Mouse (Mus musculus): ENCODE measurements around the gene Rrp1. TPM values are rescaled to one million over a fixed set of nuclear protein-coding genes. Genes with fewer than 3 reads are reported as not detected.
A peak's percentile ranks its signal among the peaks of the same experiment; 100 is the strongest.

Rrp1 gene
- polyA plus RNA-seq (2011; ENCODE audit: insufficient read depth, insufficient read length, low replicate concordance, missing spikeins), result 80.6 and 132 TPM in 2 replicates

- under 1% methylated on average over 70 of the region's 70 CpGs for WGBS
- H3K27ac ChIP-seq (ENCODE audit: control insufficient read depth, insufficient read depth, low read depth, low read length, poor library complexity), result peak within 1 kb of the TSS; percentile 57; the same call in 1 of the 2 replicates
- H3K4me3 ChIP-seq (replicated peaks; ENCODE audit: control insufficient read depth, low read depth, low read length), result peak within 1 kb of the TSS; percentile 89
- TF ChIP-seq POLR2A (IDR thresholded peaks at IDR 0.05; ENCODE audit: borderline replicate concordance, control insufficient read depth, low read depth, low read length) (peak; percentile 87; the same call in 1 of the 2 replicates), CTCF (IDR thresholded peaks at IDR 0.05; ENCODE audit: control insufficient read depth, insufficient read depth, low read length) (peak; percentile 100)
- no peaks in the 10 kb centered on the region for H3K4me1 ChIP-seq (ENCODE audit: control insufficient read depth, insufficient read depth, low read length)
Observed at GRCm38 (mm10) chr10:78412319-78413151, at the start of gene Rrp1. Gene Rrp1 (minus strand): TSS chr10:78413043.

GRCm38 (mm10) chr10:78461767-78462166 is 48.9 kb upstream of the Rrp1 start:
- TF ChIP-seq POLR2A (IDR thresholded peaks at IDR 0.05; ENCODE audit: borderline replicate concordance, control insufficient read depth, low read depth, low read length), result no peak
- TF ChIP-seq CTCF (IDR thresholded peaks at IDR 0.05; ENCODE audit: control insufficient read depth, insufficient read depth, low read length), result peak; percentile 42; the same call in 1 of the 2 replicates
- no peak overlapping the region for H3K27ac ChIP-seq (ENCODE audit: control insufficient read depth, insufficient read depth, low read depth, low read length, poor library complexity)
- peaks cover 3% of the 10 kb centered on the region; the same call in 1 of the 2 replicates for H3K4me1 ChIP-seq (ENCODE audit: control insufficient read depth, insufficient read depth, low read length)
- 71% methylated on average over 4 of the region's 4 CpGs for WGBS
- no peak overlapping the region for H3K4me3 ChIP-seq (replicated peaks; ENCODE audit: control insufficient read depth, low read depth, low read length)

GRCm38 (mm10) chr10:78460463-78460862 is 47.6 kb upstream of the Rrp1 start:
- Histone ChIP-seq H3K4me1 (ENCODE audit: control insufficient read depth, insufficient read depth, low read length) (peaks cover 3% of the 10 kb centered on the region; the same call in 1 of the 2 replicates), H3K27ac (ENCODE audit: control insufficient read depth, insufficient read depth, low read depth, low read length, poor library complexity) (no peak overlapping the region), H3K4me3 (replicated peaks; ENCODE audit: control insufficient read depth, low read depth, low read length) (no peak overlapping the region)
- 49% methylated on average over 5 of the region's 5 CpGs for WGBS
- TF ChIP-seq POLR2A (IDR thresholded peaks at IDR 0.05; ENCODE audit: borderline replicate concordance, control insufficient read depth, low read depth, low read length) (no peak), CTCF (IDR thresholded peaks at IDR 0.05; ENCODE audit: control insufficient read depth, insufficient read depth, low read length) (no peak)

- no peak overlapping the region for H3K4me3 ChIP-seq (replicated peaks; ENCODE audit: control insufficient read depth, low read depth, low read length)
- WGBS, result 69% methylated on average over 5 of the region's 5 CpGs
- TF ChIP-seq CTCF (IDR thresholded peaks at IDR 0.05; ENCODE audit: control insufficient read depth, insufficient read depth, low read length), result no peak
- no peak for TF ChIP-seq POLR2A (IDR thresholded peaks at IDR 0.05; ENCODE audit: borderline replicate concordance, control insufficient read depth, low read depth, low read length)
- H3K4me1 ChIP-seq (ENCODE audit: control insufficient read depth, insufficient read depth, low read length), result peaks cover 2% of the 10 kb centered on the region; the same call in 1 of the 2 replicates
- no peak overlapping the region for H3K27ac ChIP-seq (ENCODE audit: control insufficient read depth, insufficient read depth, low read depth, low read length, poor library complexity)
Observed at GRCm38 (mm10) chr10:78458348-78459111, 45.7 kb upstream of the Rrp1 start.

GRCm38 (mm10) chr10:78457495-78458347 is 44.9 kb upstream of the Rrp1 start:
- TF ChIP-seq CTCF (IDR thresholded peaks at IDR 0.05; ENCODE audit: control insufficient read depth, insufficient read depth, low read length), result 0 out of 2 replicates have a peak, but pooled peaks have one; percentile 3
- no peak for TF ChIP-seq POLR2A (IDR thresholded peaks at IDR 0.05; ENCODE audit: borderline replicate concordance, control insufficient read depth, low read depth, low read length)
- peak overlapping the region; percentile 73 for H3K27ac ChIP-seq (ENCODE audit: control insufficient read depth, insufficient read depth, low read depth, low read length, poor library complexity)
- WGBS, result 12% methylated on average over 10 of the region's 10 CpGs
- peaks cover 2% of the 10 kb centered on the region; the same call in 1 of the 2 replicates for H3K4me1 ChIP-seq (ENCODE audit: control insufficient read depth, insufficient read depth, low read length)
- peak overlapping the region; percentile 14 for H3K4me3 ChIP-seq (replicated peaks; ENCODE audit: control insufficient read depth, low read depth, low read length)

DNA sequence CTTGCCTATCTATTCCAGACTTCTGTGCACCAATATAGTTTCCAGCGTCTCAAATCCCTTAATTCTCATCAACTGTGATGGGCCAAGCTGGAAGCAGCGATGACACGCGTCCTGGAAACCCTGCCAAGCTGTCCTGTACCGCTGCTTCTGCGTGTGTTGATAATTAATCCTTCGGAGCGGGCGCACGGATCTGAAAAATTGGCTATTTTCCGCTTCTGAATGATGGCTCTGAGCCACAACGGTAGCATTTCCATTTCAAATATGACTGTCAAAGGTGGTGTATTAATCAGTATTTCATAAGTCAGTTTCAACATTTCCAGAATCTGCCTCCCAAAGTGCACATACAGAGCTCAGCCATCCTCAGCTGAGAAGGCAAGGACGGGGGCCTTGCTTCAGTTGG is 43.9 kb upstream of the Rrp1 start:
- TF ChIP-seq CTCF (IDR thresholded peaks at IDR 0.05; ENCODE audit: control insufficient read depth, insufficient read depth, low read length), result no peak
- TF ChIP-seq POLR2A (IDR thresholded peaks at IDR 0.05; ENCODE audit: borderline replicate concordance, control insufficient read depth, low read depth, low read length), result no peak
- no peak overlapping the region for H3K4me3 ChIP-seq (replicated peaks; ENCODE audit: control insufficient read depth, low read depth, low read length)
- H3K27ac ChIP-seq (ENCODE audit: control insufficient read depth, insufficient read depth, low read depth, low read length, poor library complexity), result no peak overlapping the region
- H3K4me1 ChIP-seq (ENCODE audit: control insufficient read depth, insufficient read depth, low read length), result peaks cover 2% of the 10 kb centered on the region; the same call in 1 of the 2 replicates
- WGBS, result 82% methylated on average over 13 of the region's 13 CpGs

- H3K4me3 ChIP-seq (replicated peaks; ENCODE audit: control insufficient read depth, low read depth, low read length), result no peak overlapping the region
- TF ChIP-seq POLR2A (IDR thresholded peaks at IDR 0.05; ENCODE audit: borderline replicate concordance, control insufficient read depth, low read depth, low read length), result no peak
- no peak for TF ChIP-seq CTCF (IDR thresholded peaks at IDR 0.05; ENCODE audit: control insufficient read depth, insufficient read depth, low read length)
- 78% methylated on average over 4 of the region's 4 CpGs for WGBS
- no peaks in the 10 kb centered on the region for H3K4me1 ChIP-seq (ENCODE audit: control insufficient read depth, insufficient read depth, low read length)
- no peak overlapping the region for H3K27ac ChIP-seq (ENCODE audit: control insufficient read depth, insufficient read depth, low read depth, low read length, poor library complexity)
Observed at GRCm38 (mm10) chr10:78452641-78453040, 39.8 kb upstream of the Rrp1 start.

Data from bone marrow, adult 2 months (tissue).